Mouse (Mus musculus) c-Kit-positive CD71-positive TER-119-positive erythroid progenitor cells, embryonic 14.5 days (primary cell): ENCODE results near the gene Asxl2.
"Not testable (repeated sequence)": the region's sequence is repeated elsewhere in the genome, so short reads cannot be mapped to it uniquely, and the experiment has no call there.

Experiments used
- DNase-seq: peaks from one replicate; pipeline ENCODE4 v3.0.0-alpha.2; 2013; ENCODE audit warnings: low spot score

Asxl2 gene

DNA sequence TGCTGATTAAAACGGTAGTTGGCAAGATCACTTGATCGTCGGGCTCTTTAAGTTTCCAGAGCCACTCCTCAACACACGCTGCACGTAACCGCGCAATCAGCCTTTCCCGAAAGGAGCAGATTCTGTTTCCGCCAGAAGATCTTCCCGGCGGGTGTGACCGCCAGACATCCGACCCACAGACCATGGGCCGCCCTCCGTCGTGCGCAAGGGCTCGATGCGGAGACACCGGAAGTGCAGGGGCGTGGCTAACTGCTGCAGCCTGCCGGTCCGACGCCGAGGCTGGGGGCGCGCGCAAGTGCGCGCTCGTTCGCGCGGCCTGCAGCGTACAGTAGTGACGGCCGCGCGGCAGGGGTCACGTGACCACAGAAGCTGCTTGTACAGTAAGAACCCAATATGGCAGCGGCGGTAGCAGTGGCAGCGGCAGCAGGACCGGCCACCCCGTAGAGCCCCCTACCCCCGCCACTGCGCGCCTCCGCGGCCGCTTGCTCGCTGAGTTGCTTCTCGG is at the start of gene Asxl2:
Gene Asxl2 (plus strand): TSS at position 328 of the 505 bp plus-strand sequence.
- DNase-seq: peak; percentile 98

GRCm38 (mm10) chr12:3377190-3377589 is 49.5 kb upstream of the Asxl2 start:
- DNase-seq: peak; percentile 15

GRCm38 (mm10) chr12:3377755-3378154 is 48.9 kb upstream of the Asxl2 start:
- no peak for DNase-seq

- no peak for DNase-seq
Observed at GRCm38 (mm10) chr12:3384860-3385259, 41.8 kb upstream of the Asxl2 start.

DNA sequence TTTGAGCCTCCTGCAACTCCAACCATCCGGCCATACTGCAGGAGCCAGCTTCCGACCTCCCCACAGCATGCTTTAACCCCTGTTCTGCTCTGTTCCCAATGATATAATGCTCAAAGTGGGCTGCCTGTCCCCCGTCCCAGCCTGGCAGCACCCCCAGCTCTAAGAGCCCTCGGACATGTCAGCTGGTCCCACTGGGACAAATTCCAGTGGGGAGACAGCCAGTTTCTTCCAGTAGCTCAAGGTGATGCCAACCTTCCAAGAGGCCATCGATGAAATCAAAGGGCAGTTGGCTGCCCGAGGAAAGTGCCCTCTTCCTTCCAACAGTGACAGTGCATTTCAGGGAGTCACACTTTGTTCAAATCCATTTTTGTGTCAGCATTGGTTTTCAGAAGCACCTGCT is 41.4 kb upstream of the Asxl2 start:
- no peak for DNase-seq

DNA sequence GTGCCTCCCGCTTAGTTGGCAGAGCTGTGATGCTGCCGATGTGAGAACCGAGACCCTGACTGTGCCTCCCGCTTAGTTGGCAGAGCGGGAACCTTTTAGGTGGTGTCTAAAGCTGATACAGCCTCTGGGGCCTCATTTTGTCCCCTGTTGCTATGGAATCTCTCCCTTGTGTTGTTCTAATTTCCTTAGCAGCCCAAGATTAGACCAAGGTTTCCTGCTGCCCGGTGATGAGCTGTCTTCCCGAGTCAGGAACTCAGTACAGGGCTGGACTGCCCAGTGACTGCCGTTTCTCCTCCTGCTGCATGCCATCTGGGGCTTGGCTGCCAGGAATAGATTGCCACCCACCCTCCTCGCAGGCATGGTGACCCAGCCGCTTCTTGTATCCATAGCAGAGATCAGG is 40.7 kb upstream of the Asxl2 start:
- DNase-seq: no peak

DNA sequence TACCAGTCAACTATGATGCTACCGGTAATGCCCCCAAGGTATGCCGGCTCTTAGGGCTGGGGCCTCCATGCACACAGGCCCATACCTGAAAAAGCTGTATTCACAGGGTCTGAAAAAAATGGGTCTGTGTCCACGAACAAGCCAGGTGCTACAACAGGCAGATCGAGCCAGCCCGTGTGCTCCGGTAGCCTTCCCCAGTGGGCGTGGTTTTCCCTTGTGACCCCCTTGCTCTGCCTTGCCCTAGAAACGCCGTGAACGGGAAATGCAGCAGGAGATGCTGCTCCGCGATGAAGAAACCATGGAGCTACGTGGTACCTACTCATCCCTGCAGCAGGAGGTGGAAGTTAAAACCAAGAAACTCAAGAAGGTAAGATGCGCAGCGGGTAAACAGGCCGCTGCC is 38.8 kb upstream of the Asxl2 start:
- no peak for DNase-seq

DNA sequence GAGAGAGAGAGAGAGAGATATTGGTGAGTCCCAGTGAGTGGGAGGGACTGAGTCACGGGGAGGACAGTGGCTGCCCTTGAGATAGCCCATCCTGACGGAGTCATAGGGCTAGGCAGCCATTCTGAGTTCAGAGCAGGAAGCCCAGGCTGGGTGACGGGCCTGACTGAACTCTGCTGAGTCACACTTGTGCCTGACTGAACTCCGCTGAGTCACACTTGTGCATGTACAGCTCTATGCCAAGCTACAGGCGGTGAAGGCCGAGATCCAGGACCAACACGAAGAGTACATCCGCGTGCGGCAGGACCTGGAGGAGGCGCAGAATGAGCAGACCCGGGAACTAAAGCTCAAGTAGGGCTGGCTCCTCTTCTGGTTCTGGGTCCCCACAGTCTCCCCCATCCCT is 37.3 kb upstream of the Asxl2 start:
- peak; percentile 24 for DNase-seq

DNA sequence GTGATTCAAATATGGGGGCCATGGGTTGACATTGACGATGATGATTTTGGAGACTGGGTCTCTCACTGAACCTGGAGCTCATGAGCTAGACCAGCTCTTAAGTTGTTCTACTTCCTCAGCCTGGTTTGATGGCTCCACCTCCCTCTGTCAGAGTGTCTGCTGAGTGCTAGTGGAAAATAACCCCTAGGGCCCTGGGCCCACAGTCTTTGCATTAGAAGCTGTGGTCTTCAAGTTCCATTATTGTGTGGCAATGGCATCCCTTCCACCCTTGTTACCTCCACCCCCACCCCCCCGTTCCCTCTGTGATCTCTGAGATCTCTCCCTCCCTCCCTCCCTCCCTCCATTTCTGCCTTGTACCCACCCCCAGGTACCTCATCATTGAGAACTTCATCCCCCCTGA is 36.6 kb upstream of the Asxl2 start:
- DNase-seq: no peak

GRCm38 (mm10) chr12:3390577-3391262 is 35.9 kb upstream of the Asxl2 start:
- DNase-seq: peak; percentile 59

DNA sequence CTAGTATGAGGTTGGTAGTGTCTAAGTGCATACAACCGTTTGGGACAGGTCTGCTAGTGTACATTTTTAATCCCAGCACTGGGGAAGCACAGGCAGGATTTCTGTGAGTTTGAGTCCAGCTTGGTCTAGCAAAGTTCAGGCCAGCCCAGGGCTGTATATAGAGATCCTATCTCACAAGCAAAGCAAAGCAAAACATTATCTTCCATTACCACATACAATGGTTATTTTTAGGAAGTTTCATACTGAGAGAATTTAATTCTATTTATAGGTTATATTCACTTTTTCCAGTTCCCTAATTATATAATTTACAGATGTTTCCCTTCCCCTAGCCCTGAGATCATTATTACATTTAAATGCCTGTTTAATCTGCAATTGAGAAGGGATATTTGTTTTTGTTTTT is 35.4 kb upstream of the Asxl2 start:
- no peak for DNase-seq

GRCm38 (mm10) chr12:3393140-3393539 is 33.5 kb upstream of the Asxl2 start:
- DNase-seq: no peak

DNA sequence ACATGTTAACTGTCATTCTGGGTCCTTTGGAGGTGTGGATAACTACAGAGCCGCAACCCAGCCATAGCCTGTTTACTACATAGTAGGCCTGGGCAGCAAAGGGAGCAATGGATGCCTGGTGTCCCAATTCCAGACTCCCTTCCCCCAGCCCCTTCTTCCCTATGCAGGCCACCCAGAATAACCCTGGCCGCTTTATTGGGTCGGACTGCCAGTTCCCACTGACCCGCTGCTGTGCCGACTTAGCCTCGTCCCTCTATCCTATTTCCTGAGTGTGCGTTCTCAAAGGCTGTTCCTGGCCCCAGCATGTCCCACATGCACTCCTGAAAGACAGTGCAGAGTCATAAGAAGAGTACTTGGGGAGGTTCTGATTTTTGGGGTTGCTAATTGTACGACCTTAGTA is 29.7 kb upstream of the Asxl2 start:
- DNase-seq: no peak

DNA sequence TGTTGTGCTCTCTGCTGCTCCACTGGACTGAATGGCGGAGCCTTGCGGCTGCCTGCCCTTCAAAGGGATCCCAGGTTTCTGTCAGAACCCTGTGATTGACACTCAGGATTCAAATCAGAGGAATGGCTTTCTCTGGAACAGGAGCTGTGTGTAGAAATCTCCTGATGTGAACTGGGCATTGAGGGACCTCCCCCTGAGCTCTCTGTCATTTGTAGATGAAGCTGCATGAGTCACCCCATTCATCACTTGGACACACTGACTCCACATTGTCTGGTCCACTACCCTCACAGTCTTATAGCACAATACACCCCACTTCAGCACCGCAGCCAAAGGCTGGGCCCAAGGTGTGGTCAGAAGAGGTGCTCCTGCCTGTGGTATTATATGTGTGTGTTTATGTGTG is 21.0 kb upstream of the Asxl2 start:
- DNase-seq: not testable (repeated sequence)

DNA sequence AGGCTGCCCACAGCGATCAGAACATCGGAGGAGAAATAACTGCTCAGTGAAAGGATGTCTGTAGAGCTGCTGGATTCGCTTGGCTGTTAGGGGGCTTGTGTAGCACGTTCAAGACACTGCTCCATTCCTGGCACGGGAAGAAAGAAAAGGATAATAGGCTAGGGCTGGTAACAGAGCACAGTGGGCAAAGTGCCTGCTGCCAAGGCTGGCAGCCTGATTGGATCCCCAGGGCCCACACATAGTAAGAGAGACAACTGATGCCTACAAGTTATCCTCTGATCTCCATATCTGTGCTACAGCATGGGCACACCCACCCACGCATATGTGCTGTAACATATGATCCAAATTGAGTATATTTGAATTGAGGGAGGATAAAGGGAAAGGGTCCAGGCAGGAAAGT is 20.1 kb upstream of the Asxl2 start:
- no peak for DNase-seq

DNA sequence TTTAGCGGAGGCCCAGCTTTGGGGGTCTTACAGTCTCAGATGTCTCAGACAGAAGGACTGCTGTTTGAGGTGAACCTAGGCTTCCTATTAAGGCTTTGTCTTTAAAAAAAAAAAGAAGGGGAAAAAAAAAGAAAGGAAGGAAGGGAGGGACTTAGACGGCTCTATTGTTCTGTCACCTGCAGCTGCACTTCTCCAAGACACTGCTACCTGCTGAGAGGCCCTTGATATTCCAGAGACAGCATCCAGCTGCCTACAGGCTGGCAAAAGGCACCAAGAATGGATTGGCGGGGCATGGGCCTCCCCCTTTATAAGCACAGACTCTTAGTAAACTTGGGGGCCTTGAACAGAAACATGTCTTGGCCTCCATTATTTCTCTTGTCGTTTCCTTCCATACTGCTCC is 11.7 kb upstream of the Asxl2 start:
- no peak for DNase-seq

GRCm38 (mm10) chr12:3418761-3419160 is 7.9 kb upstream of the Asxl2 start:
- DNase-seq: no peak

GRCm38 (mm10) chr12:3420519-3420918 is 6.1 kb upstream of the Asxl2 start:
- DNase-seq: no peak

DNA sequence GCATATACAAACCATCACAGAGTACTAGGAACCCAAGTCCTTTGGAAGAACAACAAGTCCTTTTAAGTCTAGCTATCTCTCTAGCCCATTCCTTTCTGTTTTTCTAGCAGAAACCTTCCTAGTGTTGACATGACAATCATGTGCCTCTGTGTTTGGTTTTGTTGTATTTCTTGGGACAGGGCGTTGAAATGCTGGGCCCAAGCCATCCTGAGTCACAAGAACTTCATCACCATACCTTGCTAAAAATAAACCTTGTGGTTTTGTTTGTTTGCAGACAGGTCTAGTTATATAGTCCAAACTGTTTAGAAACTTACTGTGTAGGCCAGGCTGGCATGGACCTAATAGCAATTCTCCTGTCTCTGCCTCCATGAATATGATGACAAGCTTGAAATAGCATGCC is 3.9 kb upstream of the Asxl2 start:
- no peak for DNase-seq

DNA sequence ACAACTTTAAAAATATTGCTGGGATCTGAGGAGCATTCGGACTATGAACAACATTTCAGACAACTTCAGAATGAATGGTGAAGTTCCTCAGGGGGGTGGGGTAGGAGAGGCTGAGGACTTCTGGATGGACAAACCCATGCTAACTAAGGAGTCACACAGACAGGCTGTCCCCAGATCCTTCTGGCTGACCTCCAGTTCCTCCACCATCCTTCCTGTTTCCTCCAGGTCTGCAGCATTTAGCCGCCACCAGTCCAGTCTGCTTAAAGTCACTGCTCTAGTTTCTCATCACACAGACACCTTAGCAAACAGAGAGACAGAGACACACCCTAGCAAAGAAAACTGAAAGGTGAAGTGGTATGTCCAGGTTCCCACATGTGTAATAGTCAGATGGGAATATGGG is 2.5 kb upstream of the Asxl2 start:
- no peak for DNase-seq

- DNase-seq: no peak
Observed at GRCm38 (mm10) chr12:3425375-3426341, 999 bp upstream of the Asxl2 start.

DNA sequence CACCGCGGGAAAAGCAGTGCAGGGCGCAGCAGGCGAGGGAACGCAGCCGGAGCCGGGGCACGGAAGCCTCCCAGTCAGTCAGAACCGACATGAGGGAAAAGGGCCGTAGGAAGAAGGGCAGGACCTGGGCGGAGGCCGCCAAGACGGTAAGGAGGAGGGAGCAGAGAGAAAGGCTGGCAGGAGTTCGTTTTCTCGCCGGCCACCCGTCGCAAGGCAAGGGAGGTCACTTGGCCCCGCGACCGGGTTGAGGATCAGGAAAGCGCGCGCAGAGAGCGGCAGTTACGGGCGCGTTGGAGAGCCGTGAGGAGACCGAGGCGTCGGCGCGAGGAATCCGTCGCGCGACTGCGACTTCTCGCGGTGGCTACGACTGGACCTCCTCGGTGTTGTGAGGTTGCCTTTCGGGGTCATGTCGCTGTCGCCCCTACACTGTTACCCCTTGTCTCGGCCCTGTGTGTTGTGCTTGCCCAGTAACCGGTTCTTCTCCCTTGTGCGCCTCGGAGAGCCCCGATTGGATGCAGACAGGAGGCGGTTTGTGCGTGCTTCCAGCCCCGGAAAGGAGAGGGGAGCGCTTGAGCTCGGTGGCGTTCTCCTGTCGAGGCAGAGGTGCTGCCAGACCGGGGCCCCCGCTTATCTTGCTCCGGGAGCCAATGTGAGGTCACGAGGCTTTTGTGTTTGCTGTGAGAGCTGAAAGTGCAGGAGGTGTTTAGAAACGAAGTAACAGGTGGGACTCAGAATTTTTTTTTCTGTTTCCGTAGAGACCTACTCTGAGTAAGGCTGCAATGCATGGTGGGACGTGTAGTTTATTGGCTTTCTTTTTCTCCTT is 621 bp downstream of the Asxl2 start:
- peak; percentile 85 for DNase-seq
